In the genomic region with DNA sequence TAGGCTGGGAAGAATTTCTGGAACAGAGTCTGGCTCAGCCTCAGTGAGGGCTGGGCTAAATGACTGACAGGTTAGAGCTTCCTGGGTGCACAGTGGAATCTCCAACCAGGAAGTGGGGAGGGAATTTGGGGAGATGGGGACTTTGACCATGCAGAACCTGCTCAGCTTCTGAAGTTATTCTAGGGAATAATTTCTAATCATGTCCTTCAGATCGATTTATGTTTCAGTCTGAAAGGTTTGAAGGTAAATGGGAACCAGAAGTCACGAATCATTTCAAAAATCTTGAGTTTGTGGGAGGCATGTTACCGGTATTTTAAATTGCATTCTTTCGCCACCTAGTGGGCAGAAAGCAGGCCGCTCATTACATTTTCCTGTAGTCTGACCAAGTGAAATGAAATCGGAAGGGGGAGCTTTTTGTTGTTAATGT, we compare ENCODE assay signal across 8 mouse cellular contexts.
DNase-seq lines count a peak whose midpoint lies in the region; ATAC-seq and TF ChIP-seq lines count a peak whose summit lies in the region.

No protein-coding gene starts in this region.

- no peaks in the 10 kb centered on the region for H3K36me3 ChIP-seq in hindbrain, embryonic 11.5 days (ENCODE audit: control insufficient read depth, insufficient read depth, low read length)
- no peaks in the 10 kb centered on the region for H3K36me3 ChIP-seq in lung, embryonic 14.5 days (ENCODE audit: insufficient read depth)

- no peaks in the 10 kb centered on the region for H3K9me3 ChIP-seq in hindbrain, embryonic 11.5 days (ENCODE audit: control insufficient read depth, low read length)
- no peaks in the 10 kb centered on the region for H3K9me3 ChIP-seq in lung, embryonic 14.5 days (ENCODE audit: low read depth, low read length)

- no peaks in the 10 kb centered on the region for H3K27me3 ChIP-seq in hindbrain, embryonic 11.5 days (ENCODE audit: control insufficient read depth, insufficient read depth, low read length)
- no peaks in the 10 kb centered on the region for H3K27me3 ChIP-seq in lung, embryonic 14.5 days (ENCODE audit: insufficient read depth, low read length)

- no peak overlapping the region for H3K4me2 ChIP-seq in hindbrain, embryonic 11.5 days (replicated peaks; ENCODE audit: low read depth, low read length)
- H3K4me2 ChIP-seq in lung, embryonic 14.5 days, result peak overlapping the region; percentile 57

- no peak overlapping the region for H3K4me3 ChIP-seq in bone marrow macrophage, adult 2 months (ENCODE audit: insufficient read depth, low read length)
- H3K4me3 ChIP-seq in hindbrain, embryonic 11.5 days (ENCODE audit: low read depth, low read length), result no peak overlapping the region
- H3K4me3 ChIP-seq in lung, embryonic 14.5 days (ENCODE audit: low read depth, low read length), result no peak overlapping the region

- peak; percentile 62 for DNase-seq in ES-CJ7 (ENCODE audit: low read depth, low spot score)
- peak; percentile 35 for DNase-seq in fibroblast of lung, adult 2 months (ENCODE audit: low read depth)
- peak; percentile 73 for DNase-seq in hindbrain, embryonic 11.5 days (ENCODE audit: low spot score)
- DNase-seq in layer of hippocampus, adult 8-10 months (ENCODE audit: low spot score in 2 of 2), result peak; percentile 18 to 50
- DNase-seq in lung, embryonic 14.5 days, result peak; percentile 91
- DNase-seq in right cerebral cortex, adult 18-20 months, result peak; percentile 50
- DNase-seq in gastrocnemius, postnatal 10 days, result no peak

- 7% methylated on average over 6 of the region's 6 CpGs for WGBS in hindbrain, embryonic 11.5 days
- 5% methylated on average over 6 of the region's 6 CpGs for WGBS in lung, embryonic 14.5 days

- TF ChIP-seq CTCF in bone marrow macrophage, adult 2 months (IDR thresholded peaks at IDR 0.05; ENCODE audit: low read depth, low read length), result no peak
- peak; percentile 83 for TF ChIP-seq CTCF in lung, embryonic 14.5 days (IDR thresholded peaks at IDR 0.05; ENCODE audit: low read depth)

- ATAC-seq in hindbrain, embryonic 11.5 days (ENCODE audit: low FRiP score), result peak; percentile 41
- ATAC-seq in lung, embryonic 14.5 days (ENCODE audit: insufficient read depth), result peak; percentile 65

- H3K9ac ChIP-seq in hindbrain, embryonic 11.5 days (ENCODE audit: low read depth, low read length), result no peak overlapping the region
- H3K9ac ChIP-seq in lung, embryonic 14.5 days, result no peak overlapping the region

- H3K27ac ChIP-seq in bone marrow macrophage, adult 2 months (ENCODE audit: insufficient read depth, low read depth, low read length), result peak overlapping the region; percentile 90
- H3K27ac ChIP-seq in hindbrain, embryonic 11.5 days (ENCODE audit: low read depth, low read length), result no peak overlapping the region
- no peak overlapping the region for H3K27ac ChIP-seq in lung, embryonic 14.5 days (ENCODE audit: low read depth)

- no peak for TF ChIP-seq POLR2A in bone marrow macrophage, adult 2 months (IDR thresholded peaks at IDR 0.05; ENCODE audit: borderline replicate concordance, low read depth, low read length)

- H3K4me1 ChIP-seq in bone marrow macrophage, adult 2 months (ENCODE audit: control insufficient read depth, insufficient read depth, low read length), result peaks cover 40% of the 10 kb centered on the region
- H3K4me1 ChIP-seq in hindbrain, embryonic 11.5 days (replicated peaks; ENCODE audit: control insufficient read depth, insufficient read depth, low read length), result no peaks in the 10 kb centered on the region
- peaks cover 4% of the 10 kb centered on the region; the same call in 1 of the 2 replicates for H3K4me1 ChIP-seq in lung, embryonic 14.5 days (ENCODE audit: insufficient read depth)
